In genomic region chr12:101912626-101913490, GRCm38 (mm10) we compare ENCODE assay signal across 8 mouse cellular contexts. TPM values are rescaled to one million over a fixed set of nuclear protein-coding genes. Genes with fewer than 3 reads are reported as not detected.
DNase-seq lines count a peak whose midpoint lies in the region; ATAC-seq lines count a peak whose summit lies in the region.

TSS of gene Trip11 (minus strand) at chr12:101913267.

- no peaks in the 10 kb centered on the region for H3K9me3 ChIP-seq in intestine, embryonic 14.5 days (ENCODE audit: control insufficient read depth, low read length)

- H3K4me3 ChIP-seq in intestine, embryonic 14.5 days (ENCODE audit: low read depth, low read length), result peak within 1 kb of the TSS; percentile 65

- peaks cover 13% of the 10 kb centered on the region for H3K4me1 ChIP-seq in intestine, embryonic 14.5 days (replicated peaks; ENCODE audit: control insufficient read depth, insufficient read depth, low read length)

- no peaks in the 10 kb centered on the region for H3K27me3 ChIP-seq in intestine, embryonic 14.5 days (replicated peaks; ENCODE audit: control insufficient read depth, insufficient read depth, low read length)

- ATAC-seq in intestine, embryonic 14.5 days (replicated peaks; ENCODE audit: low FRiP score, low TSS enrichment, low read depth), result peak; percentile 95
- ATAC-seq in megakaryocyte progenitor cell, adult 5-6 weeks (replicated peaks; ENCODE audit: poor library complexity), result peak; percentile 88

- WGBS in intestine, embryonic 14.5 days, result under 1% methylated on average over 69 of the region's 69 CpGs

- peak; percentile 85 to 86 for DNase-seq in adrenal gland, adult 18-20 months (ENCODE audit: low spot score in 2 of 2)
- peak; percentile 91 for DNase-seq in embryo, embryonic 10.5 days (ENCODE audit: low spot score)
- DNase-seq in gastrocnemius, postnatal 25 days, result peak; percentile 86
- DNase-seq in intestine, embryonic 14.5 days (ENCODE audit: low spot score), result peak; percentile 92
- DNase-seq in left cerebral cortex, postnatal 10 days (ENCODE audit: extremely low spot score in 1 of 2, low spot score in 2 of 2), result peak; percentile 84 to 92
- DNase-seq in right cerebral cortex, postnatal 10 days (ENCODE audit: low spot score in 2 of 2), result peak; percentile 94
- peak; percentile 93 for DNase-seq in urinary bladder, postnatal 14 days (ENCODE audit: low spot score)

- H3K36me3 ChIP-seq in intestine, embryonic 14.5 days (ENCODE audit: control insufficient read depth, insufficient read depth, low read length), result peaks cover 10% of the 10 kb centered on the region

- peak within 1 kb of the TSS; percentile 84 for H3K4me2 ChIP-seq in intestine, embryonic 14.5 days (ENCODE audit: low read length)

- peak within 1 kb of the TSS; percentile 90 for H3K27ac ChIP-seq in intestine, embryonic 14.5 days (ENCODE audit: low read depth)

- intact Hi-C loops in left cerebral cortex, postnatal 10 days (cut with DNase I), result no loop called here

- H3K9ac ChIP-seq in intestine, embryonic 14.5 days (ENCODE audit: low read length), result peak within 1 kb of the TSS; percentile 80

RNA-seq across cellular contexts. Expression of gene Trip11, which starts in this region (rescaled TPM):
- total RNA-seq in adrenal gland, adult 18-20 months (2021), result 10 to 100 TPM; 34.2 to 39.5 TPM
- total RNA-seq in gastrocnemius, postnatal 25 days (2021), result 10 to 100 TPM; 22.0 to 22.4 TPM
- 25.9 and 26.8 TPM in 2 replicates for polyA plus RNA-seq in intestine, embryonic 14.5 days (2014; fragmentation: Nextera tagmentation; extraction: Ambion mirVana)
- total RNA-seq in left cerebral cortex, postnatal 10 days (2021), result 10 to 100 TPM; 20.1 to 22.9 TPM
- 25.7 and 29.4 TPM in 2 replicates for total RNA-seq in megakaryocyte progenitor cell, adult 5-6 weeks (2015)
- 34.6 and 43.2 TPM in 2 replicates for total RNA-seq in megakaryocyte progenitor cell, adult 5-6 weeks (2017)

Comparison
In these comparisons a context has a peak if more than half of its experiments do, and no peak if none do; other contexts are left out.
1. Peak in every context shown above with its lines: DNase-seq, ATAC-seq, H3K4me3 ChIP-seq and H3K27ac ChIP-seq.